Mouse (Mus musculus) midbrain, embryonic 10.5 days (tissue): ENCODE measurements around the gene Wdr47. TPM values are rescaled to one million over a fixed set of nuclear protein-coding genes. Genes with fewer than 3 reads are reported as not detected.
A peak's percentile ranks its signal among the peaks of the same experiment; 100 is the strongest.
"Not testable (repeated sequence)": the region's sequence is repeated elsewhere in the genome, so short reads cannot be mapped to it uniquely, and the experiment has no call there.

Experiments used
- DNase-seq: peaks from one replicate; pipeline ENCODE4 v3.0.0-alpha.2; 2017; ENCODE audit warnings: low spot score
- H3K27ac ChIP-seq: fragments of 300-500 bp; sonication (generic); replicated peaks from 2 replicates; pipeline ENCODE4 v1.5.1; 2016; ENCODE audit warnings: mild to moderate bottlenecking
- H3K27me3 ChIP-seq: fragments of 300-500 bp; sonication (generic); 2 replicates; pipeline ENCODE4 v1.6.1; 2016; ENCODE audit warnings: low read depth, mild to moderate bottlenecking; ENCODE audit not compliant: poor library complexity, severe bottlenecking
- H3K36me3 ChIP-seq: fragments of 300-500 bp; sonication (generic); 2 replicates; pipeline ENCODE4 v1.6.1; 2016; ENCODE audit warnings: mild to moderate bottlenecking, moderate library complexity
- H3K4me1 ChIP-seq: fragments of 300-500 bp; sonication (generic); 2 replicates; pipeline ENCODE4 v1.6.1; 2016
- H3K4me3 ChIP-seq: fragments of 300-500 bp; sonication (generic); 2 replicates; pipeline ENCODE4 v1.5.1; 2016; ENCODE audit warnings: mild to moderate bottlenecking, moderate library complexity
- H3K9me3 ChIP-seq: fragments of 300-500 bp; sonication (generic); replicated peaks from 2 replicates; pipeline ENCODE4 v1.6.1; 2016; ENCODE audit warnings: mild to moderate bottlenecking
- WGBS: fragments of 180-500 bp; shearing (Covaris S2); methylation state at CpG from one replicate; pipeline ENCODE4 v1.1.7; 2016; 5-methylcytosine and 5-hydroxymethylcytosine counted together
- polyA plus RNA-seq: library from polyadenylated mRNA; unstranded; fragments of >200 nt; fragmentation: Nextera tagmentation; extraction: Ambion mirVana; gene quantifications from 2 replicates; pipeline ENCODE4 v1.2.1, GENCODE M21; 2016

Wdr47 gene
- polyA plus RNA-seq, 1 experiment from 2014 or later, result 23.6 TPM

GRCm38 (mm10) chr3:108647681-108648080 lies 56.6 kb downstream of the Wdr47 start:
- not testable (repeated sequence) for H3K4me1 ChIP-seq, H3K9me3 ChIP-seq, H3K4me3 ChIP-seq, H3K27ac ChIP-seq, DNase-seq, H3K27me3 ChIP-seq
- WGBS, result 37% methylated on average over 5 of the region's 5 CpGs
- H3K36me3 ChIP-seq, result peaks cover 31% of the 10 kb centered on the region

- no peaks in the 10 kb centered on the region for H3K9me3 ChIP-seq
- 29% methylated on average over 9 of the region's 9 CpGs for WGBS
- peaks cover 4% of the 10 kb centered on the region for H3K36me3 ChIP-seq
- peaks cover 20% of the 10 kb centered on the region for H3K4me1 ChIP-seq
- DNase-seq, result no peak
- no peaks in the 10 kb centered on the region for H3K27me3 ChIP-seq
- peak overlapping the region; percentile 81 for H3K4me3 ChIP-seq
- no peak overlapping the region; the same call in 1 of the 2 replicates for H3K27ac ChIP-seq
Observed at GRCm38 (mm10) chr3:108652866-108653642, 62.0 kb downstream of the Wdr47 start.

- H3K27me3 ChIP-seq, result no peaks in the 10 kb centered on the region
- peaks cover 20% of the 10 kb centered on the region for H3K4me1 ChIP-seq
- under 1% methylated on average over 57 of the region's 57 CpGs for whole genome bisulfite sequencing
- DNase-seq, result peak; percentile 96
- peaks cover 11% of the 10 kb centered on the region for H3K36me3 ChIP-seq
- peak within 1 kb of the TSS; percentile 81 for H3K4me3 ChIP-seq
- peak within 1 kb of the TSS; percentile 94 for H3K27ac ChIP-seq
- no peaks in the 10 kb centered on the region for H3K9me3 ChIP-seq
Observed at GRCm38 (mm10) chr3:108653710-108654379, 62.8 kb downstream of the Wdr47 start, which contains the start of gene Clcc1. TSS of gene Clcc1 (plus strand) at chr3:108653913.

DNA sequence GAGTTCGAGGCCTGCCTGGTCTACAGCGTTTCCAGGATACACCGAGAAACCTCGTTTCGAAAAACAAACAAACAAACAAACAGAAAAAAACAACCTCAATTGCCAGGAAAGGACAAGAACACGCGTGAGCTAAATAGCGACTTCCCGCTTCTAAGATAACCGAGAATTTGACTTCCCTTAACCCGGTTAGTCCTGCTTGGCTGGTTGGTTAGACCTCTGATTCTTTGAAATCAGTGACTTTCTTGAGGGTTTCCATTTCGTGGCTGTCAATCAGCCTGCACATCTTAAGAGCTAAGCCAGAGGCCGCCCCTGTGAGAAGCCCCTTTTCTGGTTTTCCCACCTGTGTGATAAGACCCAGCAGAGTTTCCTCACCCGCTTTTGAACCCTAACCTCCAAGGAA lies 63.5 kb downstream of the Wdr47 start:
- no peaks in the 10 kb centered on the region for H3K27me3 ChIP-seq
- H3K4me3 ChIP-seq, result peak overlapping the region; percentile 81
- H3K36me3 ChIP-seq, result peaks cover 17% of the 10 kb centered on the region
- no peak for DNase-seq
- 36% methylated on average over 14 of the region's 14 CpGs for WGBS
- peak overlapping the region; percentile 94 for H3K27ac ChIP-seq
- no peaks in the 10 kb centered on the region for H3K9me3 ChIP-seq
- H3K4me1 ChIP-seq, result peaks cover 20% of the 10 kb centered on the region

GRCm38 (mm10) chr3:108655486-108655885 lies 64.4 kb downstream of the Wdr47 start:
- peaks cover 24% of the 10 kb centered on the region for H3K36me3 ChIP-seq
- H3K27me3 ChIP-seq, result no peaks in the 10 kb centered on the region
- H3K27ac ChIP-seq, result no peak overlapping the region
- peak overlapping the region; percentile 81; the same call in 1 of the 2 replicates for H3K4me3 ChIP-seq
- H3K4me1 ChIP-seq, result peaks cover 20% of the 10 kb centered on the region
- 90% methylated on average over 7 of the region's 7 CpGs for WGBS
- no peak for DNase-seq
- no peaks in the 10 kb centered on the region for H3K9me3 ChIP-seq

DNA sequence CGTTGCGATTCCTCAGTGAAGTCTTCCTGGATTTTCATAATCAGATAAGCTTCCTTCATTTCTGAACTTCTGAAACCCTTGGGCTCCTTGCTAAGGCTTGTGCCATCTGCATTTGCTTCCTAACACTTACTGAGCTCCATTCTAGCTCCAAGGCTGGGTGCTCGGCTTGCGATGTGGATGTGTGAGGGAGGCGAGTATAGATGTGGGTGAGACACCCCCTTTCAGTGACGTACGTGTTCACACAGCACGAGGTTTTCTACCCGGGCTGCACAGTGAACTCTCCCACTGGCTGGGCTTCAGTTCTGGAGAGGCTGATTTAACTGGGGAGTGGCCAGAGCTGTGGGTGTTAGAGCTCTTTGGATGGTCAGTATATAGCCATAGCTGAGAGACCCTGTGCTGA lies 67.5 kb downstream of the Wdr47 start:
- H3K27me3 ChIP-seq, result no peaks in the 10 kb centered on the region
- 96% methylated on average over 9 of the region's 9 CpGs for WGBS
- 0 out of 2 replicates have a peak, but pooled peaks cover 3% of the 10 kb centered on the region for H3K9me3 ChIP-seq
- peaks cover 13% of the 10 kb centered on the region for H3K4me1 ChIP-seq
- no peak for DNase-seq
- H3K36me3 ChIP-seq, result peaks cover 54% of the 10 kb centered on the region
- no peak overlapping the region for H3K4me3 ChIP-seq
- no peak overlapping the region for H3K27ac ChIP-seq

GRCm38 (mm10) chr3:108660941-108661340 lies 69.9 kb downstream of the Wdr47 start:
- H3K36me3 ChIP-seq, result peaks cover 77% of the 10 kb centered on the region
- no peak overlapping the region for H3K27ac ChIP-seq
- H3K4me3 ChIP-seq, result no peak overlapping the region
- 0 out of 2 replicates have a peak, but pooled peaks cover 3% of the 10 kb centered on the region for H3K9me3 ChIP-seq
- 83% methylated on average over 1 of the region's 1 CpGs for WGBS
- no peaks in the 10 kb centered on the region for H3K4me1 ChIP-seq
- H3K27me3 ChIP-seq, result no peaks in the 10 kb centered on the region
- no peak for DNase-seq

DNA sequence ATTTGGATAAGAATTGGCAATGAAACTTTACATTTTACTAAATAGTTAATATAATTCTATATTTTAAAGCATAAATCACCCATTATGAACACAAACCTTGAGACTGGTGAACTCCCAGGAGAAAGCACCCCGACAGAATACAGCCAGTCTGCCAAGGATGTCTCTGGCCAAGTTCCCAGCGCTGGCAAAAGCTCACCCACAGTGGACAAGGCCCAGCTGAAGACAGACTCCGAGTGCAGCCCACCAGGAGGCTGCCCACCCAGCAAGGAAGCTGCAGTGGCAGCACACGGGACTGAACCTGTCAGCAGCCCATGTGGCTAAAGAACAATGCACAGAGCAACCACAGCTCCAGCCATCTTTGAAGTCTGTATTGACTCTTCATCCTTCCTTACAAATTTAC lies 85.5 kb downstream of the Wdr47 start:
- no peaks in the 10 kb centered on the region for H3K9me3 ChIP-seq
- H3K4me1 ChIP-seq, result no peaks in the 10 kb centered on the region
- no peak overlapping the region for H3K4me3 ChIP-seq
- peaks cover 99% of the 10 kb centered on the region for H3K36me3 ChIP-seq
- no peaks in the 10 kb centered on the region for H3K27me3 ChIP-seq
- no peak for DNase-seq
- WGBS, result 89% methylated on average over 4 of the region's 4 CpGs
- no peak overlapping the region for H3K27ac ChIP-seq

- no peaks in the 10 kb centered on the region for H3K9me3 ChIP-seq
- DNase-seq, result no peak
- H3K4me1 ChIP-seq, result no peaks in the 10 kb centered on the region
- WGBS, result 87% methylated on average over 4 of the region's 4 CpGs
- H3K27me3 ChIP-seq, result no peaks in the 10 kb centered on the region
- H3K4me3 ChIP-seq, result no peak overlapping the region
- no peak overlapping the region for H3K27ac ChIP-seq
- H3K36me3 ChIP-seq, result peaks cover 98% of the 10 kb centered on the region
Observed at GRCm38 (mm10) chr3:108681004-108681403, 89.9 kb downstream of the Wdr47 start.

- not testable (repeated sequence) for H3K27me3 ChIP-seq, H3K4me3 ChIP-seq, DNase-seq, H3K4me1 ChIP-seq, H3K9me3 ChIP-seq, H3K27ac ChIP-seq
- 96% methylated on average over 5 of the region's 5 CpGs for WGBS
- H3K36me3 ChIP-seq, result peaks cover 98% of the 10 kb centered on the region
Observed at GRCm38 (mm10) chr3:108683597-108683996, 92.5 kb downstream of the Wdr47 start.

GRCm38 (mm10) chr3:108685701-108686100 lies 94.6 kb downstream of the Wdr47 start:
- peaks cover 98% of the 10 kb centered on the region for H3K36me3 ChIP-seq
- H3K4me1 ChIP-seq, result no peaks in the 10 kb centered on the region
- no peak for DNase-seq
- no peak overlapping the region for H3K4me3 ChIP-seq
- H3K27ac ChIP-seq, result no peak overlapping the region
- H3K9me3 ChIP-seq, result no peaks in the 10 kb centered on the region
- H3K27me3 ChIP-seq, result no peaks in the 10 kb centered on the region
- WGBS, result 96% methylated on average over 7 of the region's 7 CpGs

- 86% methylated on average over 6 of the region's 6 CpGs for WGBS
Observed at GRCm38 (mm10) chr3:108689015-108689441, 97.9 kb downstream of the Wdr47 start.

GRCm38 (mm10) chr3:108689446-108689845 lies 98.4 kb downstream of the Wdr47 start:
- no peaks in the 10 kb centered on the region for H3K27me3 ChIP-seq
- H3K27ac ChIP-seq, result no peak overlapping the region
- no peak overlapping the region for H3K4me3 ChIP-seq
- H3K9me3 ChIP-seq, result no peaks in the 10 kb centered on the region
- 93% methylated on average over 8 of the region's 8 CpGs for WGBS
- no peak for DNase-seq
- H3K4me1 ChIP-seq, result no peaks in the 10 kb centered on the region
- H3K36me3 ChIP-seq, result peaks cover 80% of the 10 kb centered on the region

More at GRCm38 (mm10) chr3:108689015-108689441, 97.9 kb downstream of the Wdr47 start:
- H3K27ac ChIP-seq, result no peak overlapping the region
- H3K36me3 ChIP-seq, result peaks cover 80% of the 10 kb centered on the region
- no peak overlapping the region for H3K4me3 ChIP-seq
- no peak for DNase-seq
- no peaks in the 10 kb centered on the region for H3K9me3 ChIP-seq
- no peaks in the 10 kb centered on the region for H3K27me3 ChIP-seq
- no peaks in the 10 kb centered on the region for H3K4me1 ChIP-seq
